Mouse (Mus musculus) brain, embryonic 14.5 days (tissue): ENCODE data around the gene Baz1a.

ENCODE experiments used
- CTCF ChIP-seq: fragments of 200-500 bp; IDR thresholded peaks from 2 replicates; pipeline ENCODE4 v1.5.1; 2012; ENCODE audit warnings: inconsistent platforms, mild to moderate bottlenecking, moderate library complexity, borderline replicate concordance; ENCODE audit not compliant: insufficient read depth, insufficient read length; ENCODE audit errors: extremely low read depth
- POLR2A ChIP-seq: fragments of 200-500 bp; IDR thresholded peaks from 2 replicates; pipeline ENCODE4 v1.6.1; 2012; ENCODE audit warnings: mild to moderate bottlenecking, inconsistent platforms, borderline replicate concordance; ENCODE audit not compliant: poor library complexity, insufficient read depth, insufficient read length, severe bottlenecking; ENCODE audit errors: extremely low read depth

DNA sequence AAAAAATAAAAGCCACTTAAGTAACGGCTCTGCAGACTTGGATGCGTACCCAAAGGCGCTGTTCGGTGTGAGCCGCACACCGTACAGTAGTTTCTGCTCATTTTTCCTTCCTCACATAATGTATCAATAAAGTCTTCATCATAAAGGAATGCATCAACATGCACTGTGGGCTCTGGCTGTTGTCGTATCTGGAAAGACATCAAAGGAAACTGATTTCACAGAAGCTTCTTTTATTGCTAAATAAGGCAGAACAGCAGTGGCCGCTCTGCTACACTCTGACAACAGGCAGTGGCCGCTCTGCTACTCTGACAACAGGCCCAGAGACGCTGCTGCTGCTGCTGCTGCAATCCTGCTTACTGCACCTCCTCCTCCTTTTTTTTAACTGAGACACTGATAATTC is 46.9 kb upstream of the Baz1a start:
- no peak for TF ChIP-seq POLR2A
- TF ChIP-seq CTCF, result no peak
